Mouse (Mus musculus) heart, adult 2 months (tissue): Measurements from ENCODE around the gene Eef2k. TPM values are rescaled to one million over a fixed set of nuclear protein-coding genes. Genes with fewer than 3 reads are reported as not detected.

Source experiments
- DNase-seq, 2 experiments: peaks; one replicate each; pipeline ENCODE4 v3.0.0; 2021
- H3K27ac ChIP-seq: fragments of 200-600 bp; 2 replicates; pipeline ENCODE4 v1.8.1; 2022
- H3K27me3 ChIP-seq: fragments of 200-500 bp; 2 replicates; pipeline ENCODE4 v1.6.1; 2012; ENCODE audit warnings: mild to moderate bottlenecking, low read length, inconsistent platforms, mixed read lengths; ENCODE audit not compliant: control insufficient read depth, insufficient read depth
- H3K36me3 ChIP-seq: fragments of 200-500 bp; 2 replicates; pipeline ENCODE4 v1.6.1; 2012; ENCODE audit warnings: low read length, inconsistent platforms; ENCODE audit not compliant: control insufficient read depth, insufficient read depth
- H3K4me1 ChIP-seq: fragments of 200-500 bp; 2 replicates; pipeline ENCODE4 v1.6.1; 2011; ENCODE audit warnings: low read length; ENCODE audit not compliant: control insufficient read depth, insufficient read depth
- H3K4me3 ChIP-seq: fragments of 200-600 bp; 2 replicates; pipeline ENCODE4 v1.8.1; 2022
- H3K79me2 ChIP-seq: fragments of 200-500 bp; replicated peaks from 2 replicates; pipeline ENCODE4 v1.6.1; 2012; ENCODE audit warnings: mild to moderate bottlenecking, inconsistent platforms, low read length, moderate library complexity, mixed read lengths; ENCODE audit not compliant: control insufficient read depth, insufficient read depth
- H3K9ac ChIP-seq: fragments of 200-500 bp; 2 replicates; pipeline ENCODE4 v1.6.1; 2012; ENCODE audit warnings: low read depth, mild to moderate bottlenecking, control low read depth, inconsistent platforms, low read length, mixed read lengths
- CTCF ChIP-seq: fragments of 200-600 bp; IDR thresholded peaks from 2 replicates; pipeline ENCODE4 v1.8.1; 2022; ENCODE audit warnings: antibody characterized with exemption, mild to moderate bottlenecking, moderate library complexity
- EP300 ChIP-seq: fragments of 200-500 bp; IDR thresholded peaks from 2 replicates; pipeline ENCODE4 v1.6.1; 2011; ENCODE audit warnings: low read depth, low read length, control low read depth; ENCODE audit not compliant: insufficient read depth
- POLR2A ChIP-seq: fragments of 200-500 bp; IDR thresholded peaks from 2 replicates; pipeline ENCODE4 v1.6.1; 2011; ENCODE audit warnings: mild to moderate bottlenecking, low read depth, low read length, control low read depth; ENCODE audit not compliant: insufficient read depth
- WGBS: fragments of 180-500 bp; shearing (Covaris S2); methylation state at CpG from one replicate; pipeline ENCODE4 v1.1.7; 2018; 5-methylcytosine and 5-hydroxymethylcytosine counted together
- intact Hi-C: fragments of 180-260 bp; cut with DNase I; formaldehyde crosslinking; loops from one replicate; pipeline ENCODE4 v1.15.1; 2025
- polyA plus RNA-seq: library from polyadenylated mRNA; depleted of rRNA; stranded (reverse); fragments of >200 nt; gene quantifications from 2 replicates; pipeline ENCODE4 v1.2.3, GENCODE M21; 2012
- total RNA-seq, 2 experiments: library from RNA; stranded (reverse); gene quantifications; 2 replicates each; pipeline ENCODE4 v1.2.3; 2021

Gene Eef2k
- total and polyA plus RNA-seq, 3 experiments = 22.8 to 28.9 (median 23.9) TPM

DNA sequence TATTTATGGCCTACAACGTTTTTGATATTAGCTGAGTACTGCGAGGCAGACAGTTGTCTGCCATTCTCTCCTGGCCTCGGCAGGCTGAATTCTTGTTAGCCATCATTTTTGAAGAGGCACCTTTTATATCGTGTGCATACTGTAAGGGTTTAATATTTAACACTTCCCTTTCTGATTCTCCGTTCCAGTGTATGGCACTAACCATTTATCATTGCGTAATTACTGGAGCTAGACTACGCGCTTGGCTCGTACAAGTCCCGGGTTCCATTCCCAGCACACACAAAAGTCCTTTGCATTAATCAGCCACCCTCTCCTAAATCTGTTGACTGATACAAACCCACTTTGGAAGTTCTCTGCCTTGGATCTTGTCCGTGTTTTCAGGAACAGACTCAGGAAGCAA is 17.2 kb downstream of the Eef2k start:
- Histone ChIP-seq H3K9ac (no peak overlapping the region), H3K27me3 (no peaks in the 10 kb centered on the region), H3K27ac (no peak overlapping the region), H3K4me3 (no peak overlapping the region), H3K4me1 (peaks cover 7% of the 10 kb centered on the region), H3K36me3 (peaks cover 2% of the 10 kb centered on the region; the same call in 1 of the 2 replicates), H3K79me2 (no peaks in the 10 kb centered on the region; the same call in 1 of the 2 replicates)
- intact Hi-C loops = no loop called here
- TF ChIP-seq CTCF (no peak), POLR2A (no peak), EP300 (no peak)
- WGBS = 88% methylated on average over 11 of the region's 11 CpGs
- no peak for DNase-seq

DNA sequence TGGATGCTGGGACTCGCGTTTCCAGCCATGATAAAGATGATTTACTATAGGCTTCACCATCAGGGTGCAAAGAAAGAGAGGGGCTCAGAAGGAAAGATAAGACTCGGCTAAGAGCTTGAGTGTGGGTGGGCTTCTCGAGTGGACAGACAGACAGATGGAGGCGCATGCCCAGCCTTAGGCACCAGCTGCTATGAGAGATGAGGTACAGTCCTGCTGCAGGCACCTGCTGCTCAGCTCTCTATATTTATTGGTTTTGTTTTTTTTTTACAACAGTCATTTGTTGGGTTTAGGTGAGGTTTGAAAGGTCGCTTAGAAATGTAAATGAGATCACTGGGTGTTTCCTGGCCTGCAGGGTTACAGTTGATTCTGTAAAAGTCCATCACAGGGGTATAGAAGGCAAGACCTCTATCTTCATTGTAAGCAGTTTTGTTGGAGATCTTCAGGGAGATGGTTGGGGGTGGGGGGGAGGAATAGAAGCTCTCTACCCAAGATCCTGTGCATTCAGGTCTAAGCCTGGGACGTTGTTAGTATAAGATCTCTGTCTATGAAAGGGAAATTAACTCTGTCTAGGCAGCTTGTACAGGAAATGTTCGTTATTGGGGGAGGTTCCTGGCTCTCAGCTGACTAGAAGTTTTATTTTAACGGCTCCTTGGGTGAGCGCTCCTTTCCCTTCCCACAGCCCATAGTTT is 18.3 kb downstream of the Eef2k start:
- H3K27me3 ChIP-seq = no peaks in the 10 kb centered on the region
- intact Hi-C loops = no loop called here
- no peak overlapping the region for H3K4me3 ChIP-seq
- no peak for DNase-seq
- no peak overlapping the region; the same call in 1 of the 2 replicates for H3K27ac ChIP-seq
- 56% methylated on average over 10 of the region's 10 CpGs for WGBS
- no peak overlapping the region for H3K9ac ChIP-seq
- peaks cover 12% of the 10 kb centered on the region for H3K4me1 ChIP-seq
- TF ChIP-seq POLR2A (no peak), EP300 (no peak), CTCF (no peak)
- peaks cover 2% of the 10 kb centered on the region; the same call in 1 of the 2 replicates for H3K36me3 ChIP-seq
- no peaks in the 10 kb centered on the region; the same call in 1 of the 2 replicates for H3K79me2 ChIP-seq

DNA sequence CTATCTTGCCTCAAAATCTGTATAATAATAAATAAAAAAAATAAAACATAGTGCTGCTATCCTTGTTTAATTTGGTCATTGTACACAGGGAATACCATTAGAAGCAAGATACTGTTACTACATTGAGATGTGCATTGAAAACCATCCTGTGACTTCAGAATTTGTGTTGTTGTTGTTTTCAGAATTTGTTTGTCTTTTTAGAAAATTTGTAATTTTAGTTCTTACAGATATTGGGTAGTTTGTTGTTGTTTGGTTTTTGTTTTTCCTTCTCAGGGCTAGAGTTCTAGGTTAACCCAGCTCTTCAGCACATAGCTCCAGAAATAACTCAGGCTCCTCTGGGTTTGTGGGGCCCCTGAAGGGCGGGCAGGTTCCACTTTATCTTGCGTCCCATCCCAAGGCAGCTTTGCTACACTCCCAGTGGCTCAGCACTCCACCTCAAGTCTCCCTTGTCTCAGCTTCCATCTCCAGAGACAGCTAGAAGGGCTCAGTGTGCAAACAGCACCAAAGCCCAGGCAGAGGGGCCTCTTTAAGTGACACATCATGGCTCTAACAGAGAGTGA is 18.9 kb downstream of the Eef2k start:
- H3K4me3 ChIP-seq = no peak overlapping the region
- peaks cover 4% of the 10 kb centered on the region for H3K36me3 ChIP-seq
- WGBS = 37% methylated on average over 2 of the region's 2 CpGs
- DNase-seq = no peak
- H3K27me3 ChIP-seq = no peaks in the 10 kb centered on the region
- peaks cover 13% of the 10 kb centered on the region for H3K4me1 ChIP-seq
- no peak for TF ChIP-seq CTCF
- TF ChIP-seq EP300 = no peak
- TF ChIP-seq POLR2A = no peak
- H3K27ac ChIP-seq = no peak overlapping the region; the same call in 1 of the 2 replicates
- no peak overlapping the region for H3K9ac ChIP-seq
- H3K79me2 ChIP-seq = no peaks in the 10 kb centered on the region; the same call in 1 of the 2 replicates
- intact Hi-C loops = no loop called here

DNA sequence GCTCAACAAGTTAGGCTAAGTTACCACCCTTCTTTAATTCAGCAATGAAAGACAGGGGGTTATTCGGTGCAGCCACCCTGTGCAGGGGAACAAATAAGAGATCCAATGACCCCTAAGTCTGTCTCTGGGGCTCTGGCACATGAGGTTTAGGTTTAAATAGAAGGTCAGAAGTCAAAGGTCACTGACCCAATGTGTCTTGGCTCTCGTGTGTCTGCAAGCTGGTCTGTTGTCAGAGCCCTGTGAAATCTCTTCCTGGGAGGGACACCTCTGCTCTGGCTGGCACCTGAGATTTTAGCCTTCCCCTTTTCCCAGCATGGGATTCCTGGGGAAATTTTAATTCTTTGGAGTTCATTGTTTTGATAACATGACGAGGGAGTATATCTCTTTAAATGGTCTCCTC is 19.6 kb downstream of the Eef2k start:
- no peak overlapping the region for H3K4me3 ChIP-seq
- no peaks in the 10 kb centered on the region; the same call in 1 of the 2 replicates for H3K79me2 ChIP-seq
- H3K27me3 ChIP-seq = no peaks in the 10 kb centered on the region
- H3K27ac ChIP-seq = no peak overlapping the region; the same call in 1 of the 2 replicates
- no peak for DNase-seq
- no peak overlapping the region for H3K9ac ChIP-seq
- no peak for TF ChIP-seq POLR2A
- no peak for TF ChIP-seq CTCF
- no peak for TF ChIP-seq EP300
- 51% methylated on average over 3 of the region's 3 CpGs for WGBS
- H3K36me3 ChIP-seq = peaks cover 4% of the 10 kb centered on the region
- intact Hi-C loops = no loop called here
- H3K4me1 ChIP-seq = peaks cover 13% of the 10 kb centered on the region

DNA sequence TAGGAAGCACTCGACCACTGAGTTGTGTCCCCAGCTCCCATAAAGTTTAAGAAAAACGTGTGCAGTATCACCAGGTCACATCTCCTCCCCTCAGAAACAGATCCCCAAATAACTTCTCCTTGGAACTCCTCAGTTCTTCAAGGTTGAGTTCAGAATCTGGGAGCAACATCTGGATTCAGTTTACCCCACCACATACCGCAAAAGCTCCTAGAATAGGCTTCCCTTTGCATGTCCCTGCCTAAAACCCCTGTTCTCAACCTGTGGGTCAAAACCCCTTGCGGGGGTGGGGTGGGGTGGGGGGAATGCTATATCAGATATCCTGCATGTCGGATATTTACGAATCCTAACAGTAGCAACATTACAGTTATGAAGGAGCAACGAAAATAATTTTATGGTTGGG is 20.0 kb downstream of the Eef2k start:
- 81% methylated on average over 7 of the region's 7 CpGs for WGBS
- H3K4me1 ChIP-seq = peaks cover 13% of the 10 kb centered on the region
- H3K27me3 ChIP-seq = no peaks in the 10 kb centered on the region
- H3K36me3 ChIP-seq = peaks cover 4% of the 10 kb centered on the region
- H3K4me3 ChIP-seq = no peak overlapping the region
- TF ChIP-seq EP300 = no peak
- TF ChIP-seq POLR2A = no peak
- no peak for TF ChIP-seq CTCF
- H3K79me2 ChIP-seq = no peaks in the 10 kb centered on the region; the same call in 1 of the 2 replicates
- no peak overlapping the region for H3K27ac ChIP-seq
- H3K9ac ChIP-seq = no peak overlapping the region
- intact Hi-C loops = no loop called here
- no peak for DNase-seq

DNA sequence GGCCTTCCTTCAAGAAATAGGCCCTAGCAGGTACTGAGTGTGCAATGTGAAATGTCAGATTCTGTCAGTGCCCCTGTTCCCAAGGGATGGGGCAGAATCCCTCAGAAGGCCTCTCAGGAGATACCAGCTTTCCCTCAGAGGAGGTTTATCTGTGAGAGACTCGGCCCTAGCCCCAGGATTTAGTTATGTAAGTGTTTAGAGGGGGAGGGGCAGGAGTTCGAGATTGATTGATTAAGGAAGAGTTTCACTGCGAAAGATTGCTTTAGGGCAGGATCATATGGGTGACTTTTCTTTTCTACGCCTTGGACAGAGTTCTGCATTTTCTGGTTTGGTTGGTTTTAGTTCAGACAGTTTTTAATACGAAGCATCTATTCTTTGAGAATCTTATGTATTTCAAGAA is 20.8 kb downstream of the Eef2k start:
- H3K27ac ChIP-seq = no peak overlapping the region
- intact Hi-C loops = no loop called here
- peaks cover 4% of the 10 kb centered on the region for H3K36me3 ChIP-seq
- H3K27me3 ChIP-seq = no peaks in the 10 kb centered on the region
- 75% methylated on average over 5 of the region's 5 CpGs for WGBS
- TF ChIP-seq EP300 = no peak
- no peak overlapping the region for H3K4me3 ChIP-seq
- H3K9ac ChIP-seq = no peak overlapping the region
- no peaks in the 10 kb centered on the region; the same call in 1 of the 2 replicates for H3K79me2 ChIP-seq
- peaks cover 13% of the 10 kb centered on the region for H3K4me1 ChIP-seq
- no peak for DNase-seq
